Mouse (Mus musculus): ENCODE results near the gene Slc25a15. TPM values are rescaled to one million over a fixed set of nuclear protein-coding genes. Genes with fewer than 3 reads are reported as not detected.

The Slc25a15 gene
- polyA plus RNA-seq (2012; rRNA removed): 9.2 and 9.7 TPM in 2 replicates
- polyA plus RNA-seq (2014; fragmentation: Nextera tagmentation; extraction: Ambion mirVana): 17.2 and 17.4 TPM in 2 replicates

- Histone ChIP-seq H3K27ac (replicated peaks; ENCODE audit: low read depth, low read length) (peak within 1 kb of the TSS; percentile 79), H3K4me1 (ENCODE audit: control insufficient read depth, insufficient read depth, low read length) (peaks cover 6% of the 10 kb centered on the region; the same call in 1 of the 2 replicates), H3K9me3 (ENCODE audit: control insufficient read depth, low read length) (no peaks in the 10 kb centered on the region), H3K36me3 (ENCODE audit: control insufficient read depth, insufficient read depth, low read length) (0 out of 2 replicates have a peak, but pooled peaks cover 4% of the 10 kb centered on the region), H3K9ac (ENCODE audit: low read depth, low read length, severe bottlenecking) (peak within 1 kb of the TSS; percentile 74), H3K4me3 (replicated peaks; ENCODE audit: low read length) (peak within 1 kb of the TSS; percentile 78), H3K4me2 (replicated peaks; ENCODE audit: low read depth, low read length, severe bottlenecking) (peak within 1 kb of the TSS; percentile 83), H3K27me3 (ENCODE audit: control insufficient read depth, insufficient read depth, low read length) (no peaks in the 10 kb centered on the region)
- DNase-seq (ENCODE audit: low spot score) (peak; percentile 85), ATAC-seq (ENCODE audit: low FRiP score, low read depth) (peak; percentile 92)
- peak; percentile 99; the same call in 1 of the 2 replicates for TF ChIP-seq POLR2A (IDR thresholded peaks at IDR 0.05; ENCODE audit: borderline replicate concordance, extremely low read depth, insufficient read depth, insufficient read length)
- under 1% methylated on average over 36 of the region's 77 CpGs for WGBS
Observed at GRCm38 (mm10) chr8:22398142-22398951, at the start of gene Slc25a15. Gene Slc25a15, minus strand, starts transcription at chr8:22398597.

DNA sequence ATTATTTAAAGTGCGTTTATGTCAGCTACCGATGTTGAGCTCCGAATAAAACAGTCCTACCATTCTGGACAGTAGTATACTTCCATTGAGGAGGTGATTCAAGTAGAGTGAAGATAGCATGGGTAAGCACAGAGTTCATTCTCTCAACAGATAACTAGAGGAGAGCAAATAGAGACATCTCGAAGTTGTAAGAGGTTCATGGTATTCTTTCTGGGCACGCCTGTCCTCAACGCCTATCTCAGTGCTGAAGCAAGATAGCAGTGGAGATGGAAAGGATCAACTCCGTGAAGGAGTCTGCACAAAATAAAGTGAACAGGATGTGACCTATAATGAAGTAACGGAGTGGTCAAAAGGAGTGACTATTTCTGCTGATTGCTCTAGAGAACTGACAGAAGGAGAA lies 13.6 kb upstream of the Slc25a15 start:
- ATAC-seq (ENCODE audit: low FRiP score, low read depth): no peak
- DNase-seq (ENCODE audit: low spot score): no peak
- Histone ChIP-seq H3K4me1 (ENCODE audit: control insufficient read depth, insufficient read depth, low read length) (peaks cover 7% of the 10 kb centered on the region), H3K4me3 (replicated peaks; ENCODE audit: low read length) (peak overlapping the region; percentile 91), H3K4me2 (replicated peaks; ENCODE audit: low read depth, low read length, severe bottlenecking) (peak overlapping the region; percentile 77), H3K9ac (ENCODE audit: low read depth, low read length, severe bottlenecking) (peak overlapping the region; percentile 94), H3K9me3 (ENCODE audit: control insufficient read depth, low read length) (no peaks in the 10 kb centered on the region), H3K27me3 (ENCODE audit: control insufficient read depth, insufficient read depth, low read length) (no peaks in the 10 kb centered on the region), H3K36me3 (ENCODE audit: control insufficient read depth, insufficient read depth, low read length) (peaks cover 18% of the 10 kb centered on the region), H3K27ac (replicated peaks; ENCODE audit: low read depth, low read length) (no peak overlapping the region)
- 23% methylated on average over 8 of the region's 8 CpGs for WGBS
- no peak for TF ChIP-seq POLR2A (IDR thresholded peaks at IDR 0.05; ENCODE audit: borderline replicate concordance, extremely low read depth, insufficient read depth, insufficient read length)

DNA sequence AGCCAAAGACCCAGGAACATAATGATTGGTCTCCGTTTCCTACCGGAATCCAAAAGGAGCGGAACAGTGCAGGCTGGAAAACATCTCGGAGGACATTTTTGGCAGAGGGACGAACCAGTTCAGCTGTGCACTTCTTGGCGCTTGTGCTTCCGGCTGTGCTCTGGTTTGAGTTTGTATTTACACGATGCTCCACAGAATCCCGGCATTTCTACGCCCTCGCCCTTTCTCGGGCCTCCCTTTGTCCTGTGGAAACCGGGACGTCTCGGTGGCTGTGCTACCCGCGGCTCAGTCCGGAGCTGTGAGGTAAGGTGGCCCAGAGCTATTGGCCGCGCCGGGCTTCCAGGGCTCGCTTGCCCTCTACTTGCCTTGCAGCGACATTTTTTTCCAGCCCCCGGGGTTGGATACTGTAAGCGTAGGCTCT lies 12.9 kb upstream of the Slc25a15 start, which contains the start of gene Mrps31:
Mrps31 (plus strand) TSS at position 80 of the 421 bp plus-strand sequence.
- Histone ChIP-seq H3K4me1 (ENCODE audit: control insufficient read depth, insufficient read depth, low read length) (peaks cover 7% of the 10 kb centered on the region), H3K4me2 (replicated peaks; ENCODE audit: low read depth, low read length, severe bottlenecking) (peak within 1 kb of the TSS; percentile 77), H3K9me3 (ENCODE audit: control insufficient read depth, low read length) (no peaks in the 10 kb centered on the region), H3K9ac (ENCODE audit: low read depth, low read length, severe bottlenecking) (peak within 1 kb of the TSS; percentile 94), H3K36me3 (ENCODE audit: control insufficient read depth, insufficient read depth, low read length) (peaks cover 11% of the 10 kb centered on the region), H3K4me3 (replicated peaks; ENCODE audit: low read length) (peak within 1 kb of the TSS; percentile 91), H3K27ac (replicated peaks; ENCODE audit: low read depth, low read length) (peak within 1 kb of the TSS; percentile 84), H3K27me3 (ENCODE audit: control insufficient read depth, insufficient read depth, low read length) (no peaks in the 10 kb centered on the region)
- TF ChIP-seq POLR2A (IDR thresholded peaks at IDR 0.05; ENCODE audit: borderline replicate concordance, extremely low read depth, insufficient read depth, insufficient read length): peak; percentile 35; the same call in 1 of the 2 replicates
- under 1% methylated on average over 25 of the region's 25 CpGs for WGBS
- ATAC-seq (ENCODE audit: low FRiP score, low read depth) (peak; percentile 94), DNase-seq (ENCODE audit: low spot score) (peak; percentile 93)

DNA sequence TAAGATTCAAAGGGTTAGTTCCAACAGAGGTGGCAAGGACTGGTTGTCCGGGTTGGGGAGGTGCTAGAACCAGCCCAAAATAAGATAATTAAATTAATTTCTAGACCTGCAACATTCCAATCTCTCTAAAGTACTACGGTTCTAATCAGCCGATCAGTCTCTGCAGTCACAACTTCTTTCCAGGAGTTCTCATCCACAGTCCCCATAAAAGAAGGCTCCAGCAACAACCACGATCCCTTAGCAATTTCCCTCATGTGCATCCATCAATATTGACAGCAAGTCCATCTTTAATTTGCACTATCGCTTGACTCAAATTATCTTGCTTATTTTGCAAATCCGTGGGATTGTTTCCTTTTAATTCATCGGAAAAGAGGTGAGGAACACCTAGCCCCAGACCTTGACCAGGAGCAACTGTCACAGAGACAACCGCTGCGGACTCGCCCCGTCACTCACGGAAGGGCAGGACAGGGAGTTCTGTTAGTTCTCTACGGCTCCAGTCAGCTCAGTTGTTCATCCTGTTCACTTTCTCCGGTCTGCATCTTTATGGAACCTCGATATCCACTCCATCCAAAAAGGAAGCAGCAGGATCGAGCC lies 12.4 kb upstream of the Slc25a15 start:
- H3K4me3 ChIP-seq (replicated peaks; ENCODE audit: low read length): peak overlapping the region; percentile 91
- peaks cover 7% of the 10 kb centered on the region for H3K4me1 ChIP-seq (ENCODE audit: control insufficient read depth, insufficient read depth, low read length)
- peak overlapping the region; percentile 77 for H3K4me2 ChIP-seq (replicated peaks; ENCODE audit: low read depth, low read length, severe bottlenecking)
- TF ChIP-seq POLR2A (IDR thresholded peaks at IDR 0.05; ENCODE audit: borderline replicate concordance, extremely low read depth, insufficient read depth, insufficient read length): no peak
- 15% methylated on average over 16 of the region's 16 CpGs for WGBS
- ATAC-seq (ENCODE audit: low FRiP score, low read depth) (no peak; the same call in 1 of the 2 replicates), DNase-seq (ENCODE audit: low spot score) (no peak)
- H3K36me3 ChIP-seq (ENCODE audit: control insufficient read depth, insufficient read depth, low read length): peaks cover 7% of the 10 kb centered on the region
- no peaks in the 10 kb centered on the region for H3K27me3 ChIP-seq (ENCODE audit: control insufficient read depth, insufficient read depth, low read length)
- no peaks in the 10 kb centered on the region for H3K9me3 ChIP-seq (ENCODE audit: control insufficient read depth, low read length)
- H3K27ac ChIP-seq (replicated peaks; ENCODE audit: low read depth, low read length): peak overlapping the region; percentile 76
- peak overlapping the region; percentile 94 for H3K9ac ChIP-seq (ENCODE audit: low read depth, low read length, severe bottlenecking)

- Histone ChIP-seq H3K27ac (replicated peaks; ENCODE audit: low read depth, low read length) (no peak overlapping the region), H3K36me3 (ENCODE audit: control insufficient read depth, insufficient read depth, low read length) (no peaks in the 10 kb centered on the region), H3K4me3 (replicated peaks; ENCODE audit: low read length) (no peak overlapping the region), H3K9ac (ENCODE audit: low read depth, low read length, severe bottlenecking) (no peak overlapping the region), H3K27me3 (ENCODE audit: control insufficient read depth, insufficient read depth, low read length) (no peaks in the 10 kb centered on the region), H3K4me1 (ENCODE audit: control insufficient read depth, insufficient read depth, low read length) (no peaks in the 10 kb centered on the region; the same call in 1 of the 2 replicates), H3K9me3 (ENCODE audit: control insufficient read depth, low read length) (no peaks in the 10 kb centered on the region), H3K4me2 (replicated peaks; ENCODE audit: low read depth, low read length, severe bottlenecking) (no peak overlapping the region)
- TF ChIP-seq POLR2A (IDR thresholded peaks at IDR 0.05; ENCODE audit: borderline replicate concordance, extremely low read depth, insufficient read depth, insufficient read length): no peak
- no peak for ATAC-seq (ENCODE audit: low FRiP score, low read depth)
- WGBS: 76% methylated on average over 6 of the region's 6 CpGs
- no peak for DNase-seq (ENCODE audit: low spot score)
Observed at GRCm38 (mm10) chr8:22405733-22406132, 7.3 kb upstream of the Slc25a15 start.

All from limb, embryonic 14.5 days (tissue).